Mouse (Mus musculus) heart, postnatal 0 days (tissue): Measurements from ENCODE around the gene Ino80b. TPM values are rescaled to one million over a fixed set of nuclear protein-coding genes. Genes with fewer than 3 reads are reported as not detected.

ENCODE experiments used
- ATAC-seq: fragments of 200-750 bp; cut with Nextera tagmentation; 2 replicates; pipeline ENCODE4 v1.8.0; 2017; ENCODE audit warnings: low read depth, moderate number of reproducible peaks, moderate library complexity; ENCODE audit not compliant: insufficient read depth
- DNase-seq: peaks from one replicate; pipeline ENCODE4 v3.0.0-alpha.2; 2016; ENCODE audit warnings: low spot score
- H3K27ac ChIP-seq: fragments of 300-500 bp; sonication (generic); 2 replicates; pipeline ENCODE4 v1.5.1; 2014; ENCODE audit warnings: low read depth, mild to moderate bottlenecking
- H3K27me3 ChIP-seq: fragments of 300-500 bp; sonication (generic); 2 replicates; pipeline ENCODE4 v1.6.1; 2014; ENCODE audit warnings: low read length, mixed read lengths; ENCODE audit not compliant: control insufficient read depth, insufficient read depth
- H3K36me3 ChIP-seq: fragments of 300-500 bp; sonication (generic); replicated peaks from 2 replicates; pipeline ENCODE4 v1.6.1; 2014; ENCODE audit warnings: low read length, mixed read lengths; ENCODE audit not compliant: control insufficient read depth, insufficient read depth
- H3K4me1 ChIP-seq: fragments of 300-500 bp; sonication (generic); 2 replicates; pipeline ENCODE4 v1.6.1; 2014; ENCODE audit warnings: antibody characterized with exemption; ENCODE audit not compliant: control insufficient read depth, insufficient read depth
- H3K4me2 ChIP-seq: fragments of 300-500 bp; sonication (generic); 2 replicates; pipeline ENCODE4 v1.6.1; 2014; ENCODE audit warnings: low read depth, mild to moderate bottlenecking, low read length, moderate library complexity
- H3K4me3 ChIP-seq: fragments of 300-500 bp; sonication (generic); 2 replicates; pipeline ENCODE4 v1.5.1; 2014; ENCODE audit warnings: low read depth, low read length
- H3K9ac ChIP-seq: fragments of 300-500 bp; sonication (generic); replicated peaks from 2 replicates; pipeline ENCODE4 v1.6.1; 2014; ENCODE audit warnings: low read depth, low read length, mixed read lengths
- H3K9me3 ChIP-seq: fragments of 300-500 bp; sonication (generic); replicated peaks from 2 replicates; pipeline ENCODE4 v1.6.1; 2016; ENCODE audit warnings: low read length; ENCODE audit not compliant: control insufficient read depth
- CTCF ChIP-seq: IDR thresholded peaks from 2 replicates; pipeline ENCODE4 v1.5.1; 2016; ENCODE audit warnings: antibody characterized with exemption, control low read depth, low read depth
- EP300 ChIP-seq: IDR thresholded peaks from 2 replicates; pipeline ENCODE4 v1.6.1; 2016; ENCODE audit warnings: antibody characterized with exemption, low read depth
- WGBS: fragments of 180-500 bp; shearing (Covaris S2); extraction: QIAGEN DNeasy Blood & Tissue Kit; methylation state at CpG from one replicate; pipeline ENCODE4 v1.1.7; 2014; 5-methylcytosine and 5-hydroxymethylcytosine counted together
- polyA plus RNA-seq: library from polyadenylated mRNA; unstranded; fragments of >200 nt; fragmentation: Nextera tagmentation; extraction: Ambion mirVana; gene quantifications from 2 replicates; pipeline ENCODE4 v1.2.1, GENCODE M21; 2015
- total RNA-seq: library from RNA; depleted of rRNA; stranded (reverse); fragments of >200 nt; gene quantifications from 2 replicates; pipeline ENCODE4 v1.2.3, GENCODE M21; 2014; ENCODE audit warnings: low replicate concordance

Ino80b gene
- total and polyA plus RNA-seq, 2 experiments from 2014 or later, result 5.5 to 8.9 TPM

DNA sequence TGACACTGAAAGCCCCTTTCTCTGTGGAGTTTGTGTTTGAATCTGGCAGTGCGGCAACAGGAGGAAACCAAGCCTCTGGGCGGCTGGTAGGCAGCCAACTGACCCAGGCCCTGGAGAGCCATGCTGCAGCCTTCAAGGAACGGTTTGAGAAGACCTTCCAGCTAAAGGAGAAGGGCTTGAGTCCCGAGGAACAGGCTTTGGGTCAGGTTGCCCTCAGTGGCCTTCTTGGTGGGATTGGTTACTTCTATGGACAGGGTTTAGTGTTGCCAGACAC, 8.1 kb downstream of the Ino80b start:
- no peak overlapping the region for H3K27ac ChIP-seq

DNA sequence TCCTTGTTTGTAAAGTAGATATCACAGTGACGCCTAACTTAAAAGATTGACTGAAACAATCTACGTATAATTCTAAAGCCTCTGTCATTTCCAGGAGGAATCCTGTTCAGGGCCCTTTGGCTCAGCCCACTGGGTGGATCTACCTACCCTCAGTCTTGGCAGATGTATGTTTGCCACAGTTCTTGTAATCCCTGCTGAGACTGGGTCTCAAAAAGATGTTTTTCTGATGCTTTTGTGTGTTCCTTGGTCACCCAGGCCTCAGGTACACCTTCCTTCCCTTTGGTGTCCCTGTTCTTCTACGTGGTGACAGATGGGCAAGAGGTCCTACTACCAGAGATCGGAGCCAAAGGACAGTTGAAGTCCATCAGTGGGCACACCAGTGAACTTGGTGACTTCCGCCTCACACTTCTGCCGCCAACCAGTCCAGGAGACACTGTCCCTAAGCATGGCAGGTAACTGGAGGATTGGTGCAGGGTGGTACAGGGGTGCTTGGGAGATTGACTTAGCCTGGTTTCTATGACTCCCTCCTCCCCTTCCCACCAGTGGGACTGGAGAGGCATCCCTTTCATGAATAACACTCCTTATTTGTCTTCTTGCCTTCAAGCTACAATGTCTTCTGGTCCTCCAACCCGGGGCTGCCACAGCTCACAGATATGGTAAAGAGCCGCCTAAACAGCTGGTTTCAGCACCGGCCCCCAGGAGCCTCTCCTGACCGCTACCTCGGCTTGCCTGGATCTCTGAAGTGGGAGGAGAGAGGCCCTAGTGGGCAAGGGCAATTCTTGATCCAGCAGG, 8.7 kb downstream of the Ino80b start:
- TF ChIP-seq CTCF (no peak), EP300 (no peak)
- Histone ChIP-seq H3K36me3 (peaks cover 15% of the 10 kb centered on the region), H3K4me3 (peak overlapping the region; percentile 64), H3K4me1 (peaks cover 15% of the 10 kb centered on the region), H3K27me3 (no peaks in the 10 kb centered on the region), H3K9me3 (no peaks in the 10 kb centered on the region), H3K27ac (no peak overlapping the region), H3K9ac (peak overlapping the region; percentile 61), H3K4me2 (peak overlapping the region; percentile 84)
- DNase-seq (no peak), ATAC-seq (no peak)
- 69% methylated on average over 11 of the region's 11 CpGs for WGBS

More for the DNA sequence above, 8.1 kb downstream of the Ino80b start:
- peaks cover 14% of the 10 kb centered on the region; the same call in 1 of the 2 replicates for H3K4me1 ChIP-seq
- H3K9ac ChIP-seq, result no peak overlapping the region
- H3K27me3 ChIP-seq, result no peaks in the 10 kb centered on the region
- no peak for TF ChIP-seq EP300
- no peak for TF ChIP-seq CTCF
- no peak overlapping the region for H3K4me3 ChIP-seq
- H3K9me3 ChIP-seq, result no peaks in the 10 kb centered on the region
- 90% methylated on average over 4 of the region's 4 CpGs for WGBS
- peaks cover 15% of the 10 kb centered on the region for H3K36me3 ChIP-seq
- no peak overlapping the region for H3K4me2 ChIP-seq
- ATAC-seq (no peak), DNase-seq (no peak)

DNA sequence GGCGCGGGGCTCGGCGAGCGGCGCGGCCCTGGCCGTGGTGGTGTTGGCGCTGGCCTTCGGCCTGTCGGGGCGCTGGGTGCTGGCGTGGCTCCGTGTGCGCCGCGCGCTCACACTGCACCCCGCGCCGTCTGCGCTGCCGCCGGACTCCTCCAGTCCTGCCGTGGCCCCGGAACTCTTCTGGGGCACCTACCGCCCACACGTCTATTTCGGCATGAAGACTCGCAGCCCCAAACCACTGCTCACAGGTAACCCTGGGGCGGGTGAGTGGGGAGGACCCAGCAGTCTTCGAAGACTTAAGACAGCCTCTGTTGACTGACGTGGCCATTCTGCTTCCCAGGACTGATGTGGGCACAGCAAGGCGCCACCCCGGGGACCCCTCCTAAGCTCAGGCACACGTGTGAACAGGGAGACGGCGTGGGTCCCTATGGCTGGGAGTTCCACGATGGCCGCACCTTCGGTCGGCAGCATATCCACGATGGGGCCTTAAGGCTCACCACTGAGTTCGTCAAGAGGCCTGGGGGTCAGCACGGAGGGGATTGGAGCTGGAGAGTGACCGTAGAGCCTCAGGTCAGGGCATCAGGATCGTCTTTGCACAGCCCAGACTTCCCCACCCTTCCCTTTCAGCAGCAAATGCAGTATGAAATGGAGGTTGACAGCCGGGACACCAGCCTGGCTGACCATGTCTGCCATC, 9.4 kb downstream of the Ino80b start:
- Histone ChIP-seq H3K27ac (peak overlapping the region; percentile 73), H3K4me3 (peak overlapping the region; percentile 64), H3K9me3 (no peaks in the 10 kb centered on the region), H3K36me3 (peaks cover 20% of the 10 kb centered on the region), H3K27me3 (no peaks in the 10 kb centered on the region), H3K4me2 (peak overlapping the region; percentile 84), H3K4me1 (peaks cover 15% of the 10 kb centered on the region), H3K9ac (peak overlapping the region; percentile 61)
- DNase-seq (no peak), ATAC-seq (peak; percentile 61)
- under 1% methylated on average over 33 of the region's 48 CpGs for WGBS
- TF ChIP-seq EP300 (no peak), CTCF (no peak)

DNA sequence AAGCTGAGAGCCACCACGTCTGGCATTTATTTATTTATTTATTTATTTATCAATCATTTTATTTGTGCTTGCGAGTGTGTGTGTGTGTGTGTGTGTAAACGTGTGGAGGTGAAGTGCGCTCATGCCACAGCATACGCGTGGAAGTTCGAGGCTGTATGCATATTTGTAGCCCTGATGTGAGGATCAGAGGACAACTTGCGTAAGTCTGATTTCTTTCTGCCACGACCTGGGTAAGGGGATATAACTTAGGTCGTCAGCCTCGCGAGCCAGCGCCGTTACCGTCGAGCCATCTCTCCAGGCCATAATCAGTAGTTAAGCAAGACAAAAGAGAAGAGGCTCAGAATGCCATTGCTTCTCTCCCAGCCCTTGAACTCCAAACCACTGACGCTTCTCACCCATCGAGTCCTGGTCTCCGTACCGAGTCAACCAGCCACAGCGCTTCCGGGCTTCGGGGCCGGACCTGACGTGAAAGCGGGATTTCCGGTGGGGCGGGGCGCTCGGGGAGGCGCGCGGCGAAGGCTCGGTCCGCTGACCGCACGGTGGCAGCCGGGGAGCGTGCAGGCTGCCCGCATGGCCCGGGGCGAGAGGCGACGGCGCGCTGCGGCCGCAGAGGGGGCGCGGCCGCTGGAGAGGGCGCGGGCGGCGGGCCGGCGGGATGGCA, 10.1 kb downstream of the Ino80b start, which contains the start of gene Mogs:
Gene Mogs, plus strand, starts transcription at position 486 of the 661 bp plus-strand sequence.
- H3K4me2 ChIP-seq, result peak within 1 kb of the TSS; percentile 84
- peaks cover 13% of the 10 kb centered on the region for H3K4me1 ChIP-seq
- H3K36me3 ChIP-seq, result peaks cover 21% of the 10 kb centered on the region
- ATAC-seq (peak; percentile 92), DNase-seq (peak; percentile 87)
- no peaks in the 10 kb centered on the region for H3K9me3 ChIP-seq
- under 1% methylated on average over 44 of the region's 58 CpGs for WGBS
- peak within 1 kb of the TSS; percentile 64 for H3K4me3 ChIP-seq
- TF ChIP-seq CTCF, result peak; percentile 38; the same call in 1 of the 2 replicates
- no peak for TF ChIP-seq EP300
- H3K9ac ChIP-seq, result peak within 1 kb of the TSS; percentile 61
- H3K27ac ChIP-seq, result peak within 1 kb of the TSS; percentile 73
- no peaks in the 10 kb centered on the region for H3K27me3 ChIP-seq

DNA sequence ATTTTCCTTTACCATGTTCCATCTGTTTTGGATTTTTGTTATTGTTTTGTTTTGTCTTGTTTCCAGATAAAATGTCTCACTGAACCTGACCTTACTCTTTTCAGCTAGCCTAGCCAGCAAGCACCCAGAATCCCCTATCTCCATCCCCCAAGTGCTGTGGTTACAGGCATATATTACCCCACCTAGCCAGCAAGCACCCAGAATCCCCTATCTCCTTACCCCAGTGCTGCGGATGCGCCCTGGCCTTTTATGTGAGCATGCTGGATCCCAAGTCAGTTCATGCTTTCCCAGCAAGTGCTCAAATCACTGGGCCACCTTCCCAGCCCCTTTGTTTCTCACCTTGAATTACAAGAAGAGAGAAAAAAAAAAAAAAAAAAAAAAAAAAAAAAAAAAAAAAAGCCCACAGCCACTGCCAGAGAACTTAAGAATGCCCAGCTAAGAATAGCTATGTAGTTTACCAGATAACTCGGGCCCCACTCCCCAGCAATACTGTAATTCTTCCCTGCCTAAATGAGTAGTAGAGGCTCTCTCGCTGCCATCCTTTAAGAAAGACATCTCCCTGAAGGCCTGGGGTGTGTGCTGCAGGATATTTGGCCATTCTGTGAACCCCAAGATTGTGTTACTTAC, 13.6 kb downstream of the Ino80b start:
- Histone ChIP-seq H3K36me3 (peaks cover 6% of the 10 kb centered on the region; the same call in 1 of the 2 replicates), H3K27ac (no peak overlapping the region), H3K4me1 (peaks cover 27% of the 10 kb centered on the region), H3K4me2 (no peak overlapping the region), H3K4me3 (no peak overlapping the region), H3K9ac (no peak overlapping the region), H3K9me3 (no peaks in the 10 kb centered on the region), H3K27me3 (no peaks in the 10 kb centered on the region)
- 47% methylated on average over 4 of the region's 4 CpGs for WGBS
- no peak for ATAC-seq
- TF ChIP-seq EP300 (no peak), CTCF (no peak)
- DNase-seq, result no peak
